Mouse (Mus musculus) embryonic fibroblast, embryonic 13.5 days (primary cell): ENCODE data around the gene Phospho1. TPM values are rescaled to one million over a fixed set of nuclear protein-coding genes. Genes with fewer than 3 reads are reported as not detected.

Source experiments
- H3K27ac ChIP-seq: 2 replicates; pipeline ENCODE4 v1.5.1; 2012; ENCODE audit warnings: low read length, control low read depth, inconsistent platforms; ENCODE audit not compliant: insufficient read depth
- H3K4me1 ChIP-seq: 2 replicates; pipeline ENCODE4 v1.6.1; 2011; ENCODE audit warnings: low read length; ENCODE audit not compliant: control insufficient read depth, insufficient read depth
- H3K4me3 ChIP-seq: 2 replicates; pipeline ENCODE4 v1.5.1; 2011; ENCODE audit warnings: mild to moderate bottlenecking, control low read depth, low read length; ENCODE audit not compliant: insufficient read depth
- CTCF ChIP-seq: IDR thresholded peaks from 2 replicates; pipeline ENCODE4 v1.5.1; 2011; ENCODE audit warnings: mild to moderate bottlenecking, control low read depth, low read length, moderate library complexity, borderline replicate concordance; ENCODE audit not compliant: insufficient read depth
- POLR2A ChIP-seq: IDR thresholded peaks from 2 replicates; pipeline ENCODE4 v1.6.1; 2011; ENCODE audit warnings: low read depth, mild to moderate bottlenecking, control low read depth, low read length, moderate library complexity
- polyA plus RNA-seq: library from polyadenylated mRNA; stranded (reverse); fragments of >200 nt; gene quantifications from 2 replicates; pipeline ENCODE4 v1.2.4, GENCODE M21; 2011; ENCODE audit warnings: low read depth; ENCODE audit not compliant: missing spikeins, insufficient read length

Gene Phospho1
- polyA plus RNA-seq, 1 experiment, result 5.5 TPM

- H3K4me1 ChIP-seq, result no peaks in the 10 kb centered on the region
- TF ChIP-seq POLR2A, result no peak
- TF ChIP-seq CTCF, result no peak
- H3K4me3 ChIP-seq, result no peak overlapping the region
- no peak overlapping the region for H3K27ac ChIP-seq
Observed at GRCm38 (mm10) chr11:95809603-95810002, 14.7 kb upstream of the Phospho1 start.

GRCm38 (mm10) chr11:95810828-95811227 is 13.5 kb upstream of the Phospho1 start:
- TF ChIP-seq POLR2A (no peak), CTCF (no peak)
- no peak overlapping the region for H3K4me3 ChIP-seq
- no peak overlapping the region for H3K27ac ChIP-seq
- H3K4me1 ChIP-seq, result no peaks in the 10 kb centered on the region

- TF ChIP-seq CTCF (no peak), POLR2A (no peak)
- H3K4me1 ChIP-seq, result no peaks in the 10 kb centered on the region
- H3K27ac ChIP-seq, result no peak overlapping the region
- H3K4me3 ChIP-seq, result no peak overlapping the region
Observed at GRCm38 (mm10) chr11:95811741-95812140, 12.6 kb upstream of the Phospho1 start.

- H3K27ac ChIP-seq, result no peak overlapping the region
- TF ChIP-seq POLR2A, result no peak
- TF ChIP-seq CTCF, result no peak
- no peaks in the 10 kb centered on the region for H3K4me1 ChIP-seq
- no peak overlapping the region for H3K4me3 ChIP-seq
Observed at GRCm38 (mm10) chr11:95812224-95812623, 12.1 kb upstream of the Phospho1 start.

GRCm38 (mm10) chr11:95814101-95814500 is 10.2 kb upstream of the Phospho1 start:
- TF ChIP-seq POLR2A, result no peak
- no peak for TF ChIP-seq CTCF
- Histone ChIP-seq H3K27ac (no peak overlapping the region), H3K4me1 (no peaks in the 10 kb centered on the region), H3K4me3 (no peak overlapping the region)

- TF ChIP-seq POLR2A (no peak), CTCF (no peak)
- no peaks in the 10 kb centered on the region for H3K4me1 ChIP-seq
- H3K4me3 ChIP-seq, result no peak overlapping the region
- no peak overlapping the region for H3K27ac ChIP-seq
Observed at GRCm38 (mm10) chr11:95814857-95815256, 9.4 kb upstream of the Phospho1 start.

GRCm38 (mm10) chr11:95815412-95815811 is 8.9 kb upstream of the Phospho1 start:
- Histone ChIP-seq H3K27ac (no peak overlapping the region), H3K4me1 (no peaks in the 10 kb centered on the region), H3K4me3 (no peak overlapping the region)
- no peak for TF ChIP-seq CTCF
- TF ChIP-seq POLR2A, result no peak

GRCm38 (mm10) chr11:95819138-95819537 is 5.2 kb upstream of the Phospho1 start:
- H3K4me1 ChIP-seq, result no peaks in the 10 kb centered on the region
- H3K27ac ChIP-seq, result no peak overlapping the region
- no peak for TF ChIP-seq POLR2A
- no peak for TF ChIP-seq CTCF
- no peak overlapping the region for H3K4me3 ChIP-seq

- Histone ChIP-seq H3K4me3 (no peak overlapping the region), H3K4me1 (no peaks in the 10 kb centered on the region), H3K27ac (no peak overlapping the region)
- TF ChIP-seq CTCF (no peak), POLR2A (no peak)
Observed at GRCm38 (mm10) chr11:95821511-95821910, 2.8 kb upstream of the Phospho1 start.

- Histone ChIP-seq H3K27ac (no peak overlapping the region), H3K4me1 (no peaks in the 10 kb centered on the region), H3K4me3 (no peak overlapping the region)
- TF ChIP-seq POLR2A (no peak), CTCF (no peak)
Observed at GRCm38 (mm10) chr11:95822437-95822836, 1.9 kb upstream of the Phospho1 start.

GRCm38 (mm10) chr11:95824877-95825243 is 561 bp downstream of the Phospho1 start:
- Histone ChIP-seq H3K4me3 (peak overlapping the region; percentile 58), H3K4me1 (no peaks in the 10 kb centered on the region), H3K27ac (no peak overlapping the region)
- TF ChIP-seq POLR2A (no peak), CTCF (no peak)
